Mouse (Mus musculus) hematopoietic stem cell, adult 5-6 weeks (primary cell): ENCODE data around the gene Olfr399. TPM values are rescaled to one million over a fixed set of nuclear protein-coding genes. Genes with fewer than 3 reads are reported as not detected.

ENCODE experiments used
- ATAC-seq, 2 experiments: fragments of 125-278 bp in 1 of 2; replicated peaks in 1 of 2; 2 replicates each; pipeline ENCODE4 v1.8.0; 2016 to 2017; ENCODE audit warnings: inconsistent platforms in 2 of 2, mild to moderate bottlenecking in 2 of 2, moderate number of reproducible peaks in 2 of 2, low read depth in 1 of 2, moderate TSS enrichment in 1 of 2; ENCODE audit not compliant: low FRiP score in 2 of 2, poor library complexity in 2 of 2, severe bottlenecking in 2 of 2, insufficient read depth in 1 of 2, low TSS enrichment in 1 of 2
- total RNA-seq: library from RNA; stranded (forward); fragments of 172-1452, 232-1000 nt; gene quantifications from 2 replicates; pipeline ENCODE4 v1.2.3, GENCODE M21; 2017

Olfr399 gene
- total RNA-seq = not detected in 2 replicates

- ATAC-seq = no peak
Measured at GRCm38 (mm10) chr11:74056451-74056850, at the start of gene Olfr399, which contains the start of gene Olfr139. Olfr399 (minus strand) TSS chr11:74056615. Olfr139 (minus strand) TSS chr11:74056551.

GRCm38 (mm10) chr11:74105066-74105465 lies 48.7 kb upstream of the Olfr399 start:
- no peak for ATAC-seq

- no peak for ATAC-seq
Measured at GRCm38 (mm10) chr11:74101507-74101906, 45.1 kb upstream of the Olfr399 start.

- no peak for ATAC-seq
Measured at GRCm38 (mm10) chr11:74100724-74101123, 44.3 kb upstream of the Olfr399 start.

GRCm38 (mm10) chr11:74069655-74070054 lies 13.2 kb upstream of the Olfr399 start, which contains the start of gene Zfp616:
Zfp616 (plus strand) TSS chr11:74069955.
- ATAC-seq = no peak

DNA sequence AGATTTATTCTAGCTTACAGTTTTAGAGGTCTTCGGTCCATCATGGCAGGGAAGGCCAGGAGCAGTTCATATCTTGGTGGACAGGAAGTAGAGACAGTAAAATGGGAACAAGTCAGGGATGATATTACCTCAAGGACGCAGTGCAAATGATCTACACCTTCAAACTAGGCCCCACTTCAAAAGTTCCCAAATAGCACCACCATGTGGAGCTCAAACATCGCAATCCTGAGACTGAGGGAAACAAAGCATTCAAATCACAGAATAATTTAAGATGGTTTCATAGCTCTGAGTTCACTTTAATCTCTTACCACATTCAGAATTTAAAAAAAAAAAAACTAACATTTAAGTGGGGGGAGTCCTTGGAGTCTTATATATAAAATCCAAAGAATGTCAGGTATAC lies 5.1 kb downstream of the Olfr399 start:
- ATAC-seq = no peak

Other genes starting within 250 kb of the Olfr399 start
- gene Olfr392, start 239.6 kb downstream of the Olfr399 start, total RNA-seq = not detected in 2 replicates
- gene Olfr393, start 205.2 kb downstream of the Olfr399 start, total RNA-seq = not detected in 2 replicates
- gene Olfr394, start 165.8 kb downstream of the Olfr399 start, total RNA-seq = not detected in 2 replicates
- gene Olfr395, start 147.3 kb downstream of the Olfr399 start, total RNA-seq = not detected in 2 replicates
- not detected in 2 replicates for gene Olfr23, start 119.9 kb downstream of the Olfr399 start, total RNA-seq
- gene Olfr397, start 95.8 kb downstream of the Olfr399 start, total RNA-seq = not detected in 2 replicates
- gene Olfr398, start 66.2 kb downstream of the Olfr399 start, total RNA-seq = not detected in 2 replicates
- gene Olfr139, start 64 bp downstream of the Olfr399 start, total RNA-seq = not detected in 2 replicates
- gene Zfp616, start 13.3 kb upstream of the Olfr399 start, total RNA-seq = not detected in 2 replicates
- not detected in 2 replicates for gene Olfr401, start 57.1 kb upstream of the Olfr399 start, total RNA-seq
- not detected in 2 replicates for gene Olfr402, start 96.9 kb upstream of the Olfr399 start, total RNA-seq
- not detected in 2 replicates for gene Olfr403, start 129.6 kb upstream of the Olfr399 start, total RNA-seq
- not detected in 2 replicates for gene Olfr43, start 154.8 kb upstream of the Olfr399 start, total RNA-seq
- gene Olfr406, start 203.2 kb upstream of the Olfr399 start, total RNA-seq = not detected in 2 replicates
- gene Olfr59, start 227.1 kb upstream of the Olfr399 start, total RNA-seq = not detected in 2 replicates